10 mouse cellular contexts compared by ENCODE assay signal in the genomic region with DNA sequence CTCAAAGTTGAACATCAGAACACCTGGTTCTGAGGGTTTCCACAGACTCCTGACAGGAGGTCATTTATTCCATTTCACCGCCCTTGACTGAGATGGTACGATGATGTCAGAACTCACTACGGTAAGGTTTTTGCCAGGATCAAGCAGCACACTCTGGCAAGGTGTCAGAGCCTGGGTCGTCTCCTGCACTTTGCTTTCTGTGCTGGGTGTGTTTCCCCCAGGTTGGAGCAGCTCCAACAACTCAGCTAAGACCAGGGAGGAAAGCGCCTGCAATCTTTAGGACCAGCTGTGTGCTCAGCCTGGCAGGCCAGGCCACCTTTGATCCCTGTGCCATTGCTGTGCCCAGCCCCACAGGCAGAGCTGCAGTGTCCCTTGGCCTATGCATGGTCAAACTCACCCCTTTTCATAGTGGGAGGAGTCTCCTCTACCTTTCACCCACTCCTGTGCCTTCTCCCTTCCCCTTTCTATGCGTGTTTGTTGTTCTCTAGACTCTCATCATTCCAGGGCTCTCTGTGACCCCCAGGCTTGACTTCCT.
A peak's percentile ranks its signal among the peaks of the same experiment; 100 is the strongest.
DNase-seq lines count a peak whose midpoint lies in the region; ATAC-seq lines count a peak whose summit lies in the region.
"Had no signal": no experiment of that assay in that cellular context is flagged by ENCODE, and none has a peak within 500 bp of the region (broad histone marks: within the 10 kb centered on the region; RNA-seq: fewer than 3 reads in every experiment).

No protein-coding gene starts in this region.

- H3K4me1 ChIP-seq in hindbrain, embryonic 15.5 days (replicated peaks): peaks cover 15% of the 10 kb centered on the region; the same call in 1 of the 2 replicates
- peaks cover 4% of the 10 kb centered on the region; the same call in 1 of the 2 replicates for H3K4me1 ChIP-seq in hindbrain, embryonic 10.5 days (replicated peaks)

- 67% methylated on average over 6 of the region's 6 CpGs for WGBS in hindbrain, embryonic 15.5 days
- WGBS in hindbrain, embryonic 10.5 days: 87% methylated on average over 6 of the region's 6 CpGs

- H3K36me3 ChIP-seq in hindbrain, embryonic 15.5 days: no peaks in the 10 kb centered on the region
- no peaks in the 10 kb centered on the region for H3K36me3 ChIP-seq in hindbrain, embryonic 10.5 days
- H3K36me3 ChIP-seq: limb, embryonic 13.5 days had no signal

- H3K27ac ChIP-seq in hindbrain, embryonic 15.5 days (replicated peaks): no peak overlapping the region
- H3K27ac ChIP-seq in hindbrain, embryonic 10.5 days: no peak overlapping the region
- H3K27ac ChIP-seq: limb, embryonic 13.5 days had no signal

- H3K27me3 ChIP-seq in hindbrain, embryonic 15.5 days: no peaks in the 10 kb centered on the region
- no peaks in the 10 kb centered on the region for H3K27me3 ChIP-seq in hindbrain, embryonic 10.5 days (ENCODE audit: insufficient read depth, poor library complexity, severe bottlenecking)
- H3K27me3 ChIP-seq: limb, embryonic 13.5 days had no signal

- no peak overlapping the region for H3K4me3 ChIP-seq in hindbrain, embryonic 15.5 days
- H3K4me3 ChIP-seq in hindbrain, embryonic 10.5 days: no peak overlapping the region
- H3K4me3 ChIP-seq: erythroblast, embryonic 14.5 days; limb, embryonic 13.5 days had no signal

- H3K4me2 ChIP-seq in hindbrain, embryonic 15.5 days: no peak overlapping the region
- H3K4me2 ChIP-seq: limb, embryonic 13.5 days had no signal

- no peak for DNase-seq in hindbrain, embryonic 10.5 days (ENCODE audit: low spot score)
- peak; percentile 39 for DNase-seq in MN1 (ENCODE audit: low spot score)
- peak; percentile 67 to 78 for DNase-seq in cerebellum, postnatal 10 days
- peak; percentile 85 for DNase-seq in kidney, postnatal 14 days
- no peak for DNase-seq in embryo, embryonic 11 days
- DNase-seq in frontal cortex, postnatal 10 days (ENCODE audit: low spot score in 2 of 2): no peak
- DNase-seq: right cerebral cortex, adult 18-20 months had no signal

- ATAC-seq in hindbrain, embryonic 15.5 days (ENCODE audit: low FRiP score, low read depth): 0 out of 2 replicates have a peak, but pooled peaks have one; percentile 44

- H3K9ac ChIP-seq in hindbrain, embryonic 15.5 days: no peak overlapping the region
- H3K9ac ChIP-seq: limb, embryonic 13.5 days had no signal

- no peaks in the 10 kb centered on the region for H3K9me3 ChIP-seq in hindbrain, embryonic 15.5 days
- H3K9me3 ChIP-seq in hindbrain, embryonic 10.5 days: no peaks in the 10 kb centered on the region
- H3K9me3 ChIP-seq: limb, embryonic 13.5 days had no signal

Comparison
In these comparisons a context has a peak if more than half of its experiments do, and no peak if none do; other contexts are left out.
1. DNase-seq: peak in MN1 (single experiment), cerebellum, postnatal 10 days (2 of 2) and kidney, postnatal 14 days (single experiment); none in hindbrain, embryonic 10.5 days (single experiment), embryo, embryonic 11 days (single experiment) and frontal cortex, postnatal 10 days (0 of 2).